Mouse (Mus musculus): ENCODE results near the gene Cul7.

The Cul7 gene

GRCm38 (mm10) chr17:46667712-46668111, 17.6 kb downstream of the Cul7 start:
- no peak for DNase-seq (ENCODE audit: low read depth in 1 of 2, low spot score in 2 of 2)

- no peak for DNase-seq (ENCODE audit: low read depth in 1 of 2, low spot score in 2 of 2)
Measured at GRCm38 (mm10) chr17:46669911-46670310, 19.8 kb downstream of the Cul7 start.

- DNase-seq (ENCODE audit: low read depth in 1 of 2, low spot score in 2 of 2), result peak; percentile 72 to 79
Measured at GRCm38 (mm10) chr17:46673850-46674529, 23.9 kb downstream of the Cul7 start, which contains the start of gene Rrp36. Rrp36 (minus strand) TSS chr17:46674352.

- DNase-seq (ENCODE audit: low read depth in 1 of 2, low spot score in 2 of 2), result no peak
Measured at GRCm38 (mm10) chr17:46674530-46675283, 24.6 kb downstream of the Cul7 start.

- no peak for DNase-seq (ENCODE audit: low read depth in 1 of 2, low spot score in 2 of 2)
Measured at GRCm38 (mm10) chr17:46678416-46678815, 28.3 kb downstream of the Cul7 start, which contains the start of gene Mea1. Mea1 (plus strand) TSS chr17:46678793.

GRCm38 (mm10) chr17:46678911-46679310, 28.8 kb downstream of the Cul7 start:
- DNase-seq (ENCODE audit: low read depth in 1 of 2, low spot score in 2 of 2), result no peak

GRCm38 (mm10) chr17:46679843-46680759, 30.0 kb downstream of the Cul7 start:
- DNase-seq (ENCODE audit: low read depth in 1 of 2, low spot score in 2 of 2), result peak in 1 of 2 experiments; percentile 15

- DNase-seq (ENCODE audit: low read depth in 1 of 2, low spot score in 2 of 2), result peak; percentile 90 to 92
Measured at GRCm38 (mm10) chr17:46680760-46681373, 30.7 kb downstream of the Cul7 start, which contains the start of gene Klhdc3. Klhdc3 (minus strand) TSS chr17:46680914.

- DNase-seq (ENCODE audit: low read depth in 1 of 2, low spot score in 2 of 2), result no peak
Measured at GRCm38 (mm10) chr17:46681466-46682118, 31.5 kb downstream of the Cul7 start.

GRCm38 (mm10) chr17:46682654-46683389, 32.7 kb downstream of the Cul7 start:
- DNase-seq (ENCODE audit: low read depth in 1 of 2, low spot score in 2 of 2), result no peak

- no peak for DNase-seq (ENCODE audit: low read depth in 1 of 2, low spot score in 2 of 2)
Measured at GRCm38 (mm10) chr17:46685913-46686312, 35.8 kb downstream of the Cul7 start.

- no peak for DNase-seq (ENCODE audit: low read depth in 1 of 2, low spot score in 2 of 2)
Measured at GRCm38 (mm10) chr17:46690665-46691064, 40.5 kb downstream of the Cul7 start.

GRCm38 (mm10) chr17:46691390-46691789, 41.3 kb downstream of the Cul7 start:
- DNase-seq (ENCODE audit: low read depth in 1 of 2, low spot score in 2 of 2), result no peak

GRCm38 (mm10) chr17:46694517-46695063, 44.5 kb downstream of the Cul7 start:
- no peak for DNase-seq (ENCODE audit: low read depth in 1 of 2, low spot score in 2 of 2)

- DNase-seq (ENCODE audit: low read depth in 1 of 2, low spot score in 2 of 2), result no peak
Measured at GRCm38 (mm10) chr17:46698515-46698914, 48.4 kb downstream of the Cul7 start.

- no peak for DNase-seq (ENCODE audit: low read depth in 1 of 2, low spot score in 2 of 2)
Measured at GRCm38 (mm10) chr17:46699245-46699644, 49.1 kb downstream of the Cul7 start.

GRCm38 (mm10) chr17:46699912-46700311, 49.8 kb downstream of the Cul7 start:
- no peak for DNase-seq (ENCODE audit: low read depth in 1 of 2, low spot score in 2 of 2)

GRCm38 (mm10) chr17:46701489-46701888, 51.4 kb downstream of the Cul7 start:
- DNase-seq (ENCODE audit: low read depth in 1 of 2, low spot score in 2 of 2), result no peak

- no peak for DNase-seq (ENCODE audit: low read depth in 1 of 2, low spot score in 2 of 2)
Measured at GRCm38 (mm10) chr17:46702100-46702499, 52.0 kb downstream of the Cul7 start.
